Mouse (Mus musculus) thymus, postnatal 25 days (tissue): ENCODE measurements at regions not wholly inside any gene's neighbourhood (a gene's known extent, or its start where the extent isn't known, plus 50 kb on each side); places are given as distances from the start of the nearest gene placed in this dataset.
"Not testable (repeated sequence)": the region's sequence is repeated elsewhere in the genome, so short reads cannot be mapped to it uniquely, and the experiment has no call there.

Source experiments
- DNase-seq: peaks from one replicate; pipeline ENCODE4 v3.0.0; 2022

GRCm38 (mm10) chr3:120498937-120499336 is 672.6 kb downstream of the Rwdd3 start:
- DNase-seq = no peak

- DNase-seq = no peak
Measured at GRCm38 (mm10) chr3:120477934-120478333, 693.6 kb downstream of the Rwdd3 start.

- no peak for DNase-seq
Measured at GRCm38 (mm10) chr3:120477232-120477631, 693.0 kb upstream of the Ptbp2 start.

GRCm38 (mm10) chr3:120473645-120474038 is 689.4 kb upstream of the Ptbp2 start:
- DNase-seq = no peak

- no peak for DNase-seq
Measured at GRCm38 (mm10) chr3:120472687-120473644, 688.7 kb upstream of the Ptbp2 start.

- DNase-seq = no peak
Measured at GRCm38 (mm10) chr3:120471878-120472444, 687.7 kb upstream of the Ptbp2 start.

- no peak for DNase-seq
Measured at GRCm38 (mm10) chr3:120468887-120469286, 684.6 kb upstream of the Ptbp2 start.

- DNase-seq = no peak
Measured at GRCm38 (mm10) chr3:120460717-120461116, 676.5 kb upstream of the Ptbp2 start.

GRCm38 (mm10) chr3:120457912-120458311 is 673.6 kb upstream of the Ptbp2 start:
- DNase-seq = no peak

GRCm38 (mm10) chr3:120441127-120441526 is 656.9 kb upstream of the Ptbp2 start:
- DNase-seq = no peak

- no peak for DNase-seq
Measured at GRCm38 (mm10) chr3:120430285-120430684, 646.0 kb upstream of the Ptbp2 start.

GRCm38 (mm10) chr3:120416634-120417033 is 632.4 kb upstream of the Ptbp2 start:
- DNase-seq = no peak

GRCm38 (mm10) chr3:120375688-120376289 is 591.5 kb upstream of the Ptbp2 start:
- DNase-seq = no peak

GRCm38 (mm10) chr3:120342747-120343377 is 558.6 kb upstream of the Ptbp2 start:
- no peak for DNase-seq

- DNase-seq = no peak
Measured at GRCm38 (mm10) chr3:120341882-120342281, 557.6 kb upstream of the Ptbp2 start.

- no peak for DNase-seq
Measured at GRCm38 (mm10) chr3:120335843-120336585, 551.7 kb upstream of the Ptbp2 start.

- DNase-seq = not testable (repeated sequence)
Measured at GRCm38 (mm10) chr3:120307042-120307441, 522.8 kb upstream of the Ptbp2 start.

GRCm38 (mm10) chr3:120305608-120306007 is 521.3 kb upstream of the Ptbp2 start:
- no peak for DNase-seq
